40 mouse cellular contexts compared by ENCODE assay signal in genomic region chr11:67172439-67172838, GRCm38 (mm10). TPM values are rescaled to one million over a fixed set of nuclear protein-coding genes. Genes with fewer than 3 reads are reported as not detected.
"Had no signal": no experiment of that assay in that cellular context is flagged by ENCODE, and none has a peak within 500 bp of the region (broad histone marks: within the 10 kb centered on the region; RNA-seq: fewer than 3 reads in every experiment).

No protein-coding gene starts in this region.

- H3K4me1 ChIP-seq: limb, embryonic 10.5 days; limb, embryonic 12.5 days; limb, embryonic 13.5 days; limb, embryonic 15.5 days; liver, embryonic 12.5 days; liver, embryonic 13.5 days; liver, embryonic 15.5 days; lung, embryonic 15.5 days; megakaryocyte, embryonic 14.5 days; midbrain, embryonic 13.5 days; midbrain, embryonic 15.5 days; neural tube, embryonic 12.5 days; neural tube, embryonic 13.5 days had no signal

- H3K4me2 ChIP-seq: limb, embryonic 12.5 days; limb, embryonic 13.5 days; limb, embryonic 15.5 days; liver, embryonic 11.5 days; liver, embryonic 12.5 days; liver, embryonic 13.5 days; liver, embryonic 15.5 days; lung, embryonic 14.5 days; lung, embryonic 15.5 days; midbrain, embryonic 11.5 days; midbrain, embryonic 12.5 days; midbrain, embryonic 13.5 days; midbrain, embryonic 15.5 days; neural tube, embryonic 12.5 days; neural tube, embryonic 13.5 days had no signal

- H3K36me3 ChIP-seq: limb, embryonic 10.5 days; limb, embryonic 12.5 days; limb, embryonic 13.5 days; limb, embryonic 15.5 days; liver, embryonic 12.5 days; liver, embryonic 13.5 days; liver, embryonic 15.5 days; lung, embryonic 15.5 days; midbrain, embryonic 10.5 days; midbrain, embryonic 12.5 days; midbrain, embryonic 13.5 days; midbrain, embryonic 15.5 days; neural tube, embryonic 12.5 days; neural tube, embryonic 13.5 days had no signal

- H3K27me3 ChIP-seq: limb, embryonic 12.5 days; limb, embryonic 13.5 days; limb, embryonic 15.5 days; liver, embryonic 12.5 days; liver, embryonic 13.5 days; liver, embryonic 15.5 days; lung, embryonic 15.5 days; megakaryocyte, embryonic 14.5 days; midbrain, embryonic 12.5 days; midbrain, embryonic 13.5 days; midbrain, embryonic 15.5 days; neural tube, embryonic 12.5 days; neural tube, embryonic 13.5 days had no signal

- H3K4me3 ChIP-seq: limb, embryonic 10.5 days; limb, embryonic 12.5 days; limb, embryonic 13.5 days; limb, embryonic 15.5 days; liver, embryonic 12.5 days; liver, embryonic 13.5 days; liver, embryonic 15.5 days; lung, embryonic 15.5 days; megakaryocyte, embryonic 14.5 days; midbrain, embryonic 10.5 days; midbrain, embryonic 12.5 days; midbrain, embryonic 13.5 days; midbrain, embryonic 15.5 days; myocyte; neural tube, embryonic 12.5 days; neural tube, embryonic 13.5 days had no signal

- H3K27ac ChIP-seq: limb, embryonic 10.5 days; limb, embryonic 12.5 days; limb, embryonic 13.5 days; limb, embryonic 15.5 days; liver, embryonic 12.5 days; liver, embryonic 13.5 days; liver, embryonic 14.5 days; liver, embryonic 15.5 days; lung, embryonic 15.5 days; macrophage; midbrain, embryonic 10.5 days; midbrain, embryonic 12.5 days; midbrain, embryonic 13.5 days; midbrain, embryonic 15.5 days; neural tube, embryonic 12.5 days; neural tube, embryonic 13.5 days had no signal

- H3K9ac ChIP-seq: limb, embryonic 12.5 days; limb, embryonic 13.5 days; limb, embryonic 15.5 days; liver, embryonic 12.5 days; liver, embryonic 13.5 days; liver, embryonic 14.5 days; liver, embryonic 15.5 days; liver, postnatal 0 days; lung, embryonic 14.5 days; lung, embryonic 15.5 days; midbrain, embryonic 12.5 days; midbrain, embryonic 13.5 days; midbrain, embryonic 15.5 days; neural tube, embryonic 12.5 days; neural tube, embryonic 13.5 days had no signal

- H3K9me3 ChIP-seq: limb, embryonic 10.5 days; limb, embryonic 12.5 days; limb, embryonic 13.5 days; limb, embryonic 15.5 days; liver, embryonic 12.5 days; liver, embryonic 13.5 days; liver, embryonic 15.5 days; lung, embryonic 15.5 days; megakaryocyte, embryonic 14.5 days; midbrain, embryonic 10.5 days; midbrain, embryonic 12.5 days; midbrain, embryonic 13.5 days; midbrain, embryonic 15.5 days; neural tube, embryonic 12.5 days; neural tube, embryonic 13.5 days had no signal

- DNase-seq: left cerebral cortex, postnatal 4 days; liver; liver, embryonic 13.5 days; liver, postnatal 0 days; lung, adult 18-20 months; lung, adult 2 months; lung, embryonic 14.5 days; lung, postnatal 10 days; lung, postnatal 14 days; lung, postnatal 36 days; lung, postnatal 4 days; midbrain, embryonic 14.5 days had no signal

RNA-seq across cellular contexts. Expression of gene Myh2, which starts 1.6 kb away (rescaled TPM):
- total RNA-seq: megakaryocyte progenitor cell, adult 5-6 weeks; megakaryocyte, adult 5-6 weeks; megakaryocyte-erythroid progenitor cell, adult 5-6 weeks; monocyte, adult 5-6 weeks had no signal
- polyA plus RNA-seq: limb, embryonic 10.5 days; limb, embryonic 11.5 days; liver, adult 2 months; liver, embryonic 11.5 days; liver, embryonic 12.5 days; liver, embryonic 13.5 days; liver, embryonic 14.5 days; liver, embryonic 16.5 days; liver, postnatal 0 days; lung, embryonic 14.5 days; lung, embryonic 15.5 days; lung, embryonic 16.5 days; lung, postnatal 0 days; macrophage; midbrain, embryonic 11.5 days; midbrain, embryonic 13.5 days; neural tube, embryonic 13.5 days had no signal

RNA-seq across cellular contexts. Expression of gene Myh1, which starts 27.4 kb away (rescaled TPM):
- total RNA-seq: megakaryocyte progenitor cell, adult 5-6 weeks; megakaryocyte, adult 5-6 weeks; megakaryocyte-erythroid progenitor cell, adult 5-6 weeks; monocyte, adult 5-6 weeks had no signal
- polyA plus RNA-seq: liver, adult 2 months; lung, embryonic 14.5 days; lung, embryonic 16.5 days; lung, postnatal 0 days; macrophage; midbrain, embryonic 10.5 days; midbrain, embryonic 11.5 days; midbrain, embryonic 12.5 days; midbrain, embryonic 13.5 days; neural tube, embryonic 12.5 days had no signal
